ENCODE assay signal across 8 mouse cellular contexts in genomic region chr12:100952193-100952931, GRCm38 (mm10). TPM values are rescaled to one million over a fixed set of nuclear protein-coding genes. Genes with fewer than 3 reads are reported as not detected.
A peak's percentile ranks its signal among the peaks of the same experiment; 100 is the strongest.
DNase-seq lines count a peak whose midpoint lies in the region; ATAC-seq and TF ChIP-seq lines count a peak whose summit lies in the region.

No protein-coding gene starts in this region.

- no peak overlapping the region for H3K9ac ChIP-seq in ES-Bruce4 (ENCODE audit: low read depth, poor library complexity, severe bottlenecking)
- no peak overlapping the region for H3K9ac ChIP-seq in forebrain, embryonic 13.5 days
- H3K9ac ChIP-seq in liver, embryonic 16.5 days (ENCODE audit: low read depth, low read length), result no peak overlapping the region
- H3K9ac ChIP-seq in neural tube, embryonic 14.5 days (replicated peaks; ENCODE audit: low read depth, low read length), result no peak overlapping the region

- H3K4me2 ChIP-seq in forebrain, embryonic 13.5 days, result no peak overlapping the region
- no peak overlapping the region for H3K4me2 ChIP-seq in liver, embryonic 16.5 days (ENCODE audit: low read depth, low read length)
- no peak overlapping the region; the same call in 1 of the 2 replicates for H3K4me2 ChIP-seq in neural tube, embryonic 14.5 days (ENCODE audit: low read depth, low read length)

- TF ChIP-seq POLR2A in ES-Bruce4 (IDR thresholded peaks at IDR 0.05; ENCODE audit: insufficient read depth, low read length), result no peak

- WGBS in forebrain, embryonic 13.5 days, result 42% methylated on average over 9 of the region's 9 CpGs
- WGBS in liver, embryonic 16.5 days (ENCODE audit: insufficient replicate concordance), result 30% methylated on average over 9 of the region's 9 CpGs
- 29% methylated on average over 9 of the region's 9 CpGs for WGBS in neural tube, embryonic 14.5 days

- TF ChIP-seq CTCF in ES-Bruce4 (IDR thresholded peaks at IDR 0.05; ENCODE audit: low read depth, low read length), result peak; percentile 80

- no peak for TF ChIP-seq EP300 in ES-Bruce4 (IDR thresholded peaks at IDR 0.05; ENCODE audit: insufficient read depth, low read depth, low read length)

- peak; percentile 85 to 90 for DNase-seq in heart, postnatal 10 days
- DNase-seq in kidney, postnatal 4 days, result peak; percentile 86 to 90
- DNase-seq in thymus, postnatal 0 days (ENCODE audit: low spot score), result peak; percentile 80

- intact Hi-C loops in heart, postnatal 10 days (cut with DNase I), result loop anchor here (1.0 kb wide), 2 partner anchors 16 to 77 kb away; partner anchors contain the start of gene Ccdc88c

- no peaks in the 10 kb centered on the region for H3K9me3 ChIP-seq in ES-Bruce4 (replicated peaks; ENCODE audit: control insufficient read depth, insufficient read depth, low read length, poor library complexity, severe bottlenecking)
- no peaks in the 10 kb centered on the region for H3K9me3 ChIP-seq in forebrain, embryonic 13.5 days (replicated peaks)
- no peaks in the 10 kb centered on the region for H3K9me3 ChIP-seq in liver, embryonic 16.5 days (replicated peaks; ENCODE audit: control insufficient read depth, low read length)
- no peaks in the 10 kb centered on the region for H3K9me3 ChIP-seq in neural tube, embryonic 14.5 days (ENCODE audit: control insufficient read depth, low read length)

- peaks cover 17% of the 10 kb centered on the region for H3K36me3 ChIP-seq in ES-Bruce4 (ENCODE audit: control insufficient read depth, insufficient read depth, low read length, poor library complexity, severe bottlenecking)
- H3K36me3 ChIP-seq in forebrain, embryonic 13.5 days (ENCODE audit: poor library complexity, severe bottlenecking), result peaks cover 47% of the 10 kb centered on the region
- H3K36me3 ChIP-seq in liver, embryonic 16.5 days (ENCODE audit: control insufficient read depth, insufficient read depth), result peaks cover 9% of the 10 kb centered on the region; the same call in 1 of the 2 replicates
- peaks cover 12% of the 10 kb centered on the region for H3K36me3 ChIP-seq in neural tube, embryonic 14.5 days (ENCODE audit: control insufficient read depth, insufficient read depth, low read length)

- ATAC-seq in forebrain, embryonic 13.5 days, result peak; percentile 90
- peak; percentile 20; the same call in 1 of the 2 replicates for ATAC-seq in liver, embryonic 16.5 days (ENCODE audit: low read depth)
- ATAC-seq in neural tube, embryonic 14.5 days (ENCODE audit: low read depth), result peak; percentile 81

- H3K4me3 ChIP-seq in ES-Bruce4 (ENCODE audit: low read depth, low read length), result no peak overlapping the region
- H3K4me3 ChIP-seq in brown adipose tissue, adult 24 weeks (ENCODE audit: insufficient read depth, low read depth, low read length), result no peak overlapping the region
- H3K4me3 ChIP-seq in forebrain, embryonic 13.5 days, result no peak overlapping the region
- no peak overlapping the region for H3K4me3 ChIP-seq in liver, embryonic 16.5 days (ENCODE audit: low read depth, low read length)
- H3K4me3 ChIP-seq in neural tube, embryonic 14.5 days (ENCODE audit: low read depth, low read length), result no peak overlapping the region

- H3K4me1 ChIP-seq in ES-Bruce4 (ENCODE audit: control insufficient read depth, insufficient read depth, low read length), result no peaks in the 10 kb centered on the region
- peaks cover 38% of the 10 kb centered on the region for H3K4me1 ChIP-seq in brown adipose tissue, adult 24 weeks (ENCODE audit: control insufficient read depth, insufficient read depth, insufficient read length, low read length)
- peaks cover 17% of the 10 kb centered on the region for H3K4me1 ChIP-seq in forebrain, embryonic 13.5 days
- H3K4me1 ChIP-seq in liver, embryonic 16.5 days (ENCODE audit: control insufficient read depth, low read depth, low read length), result peaks cover 48% of the 10 kb centered on the region
- H3K4me1 ChIP-seq in neural tube, embryonic 14.5 days (ENCODE audit: control insufficient read depth, insufficient read depth, low read length), result peaks cover 14% of the 10 kb centered on the region; the same call in 1 of the 2 replicates

- H3K27me3 ChIP-seq in ES-Bruce4 (ENCODE audit: control insufficient read depth, insufficient read depth, low read length, poor library complexity, severe bottlenecking), result no peaks in the 10 kb centered on the region
- H3K27me3 ChIP-seq in forebrain, embryonic 13.5 days, result no peaks in the 10 kb centered on the region
- H3K27me3 ChIP-seq in liver, embryonic 16.5 days (ENCODE audit: control insufficient read depth, insufficient read depth, low read depth, low read length), result no peaks in the 10 kb centered on the region
- no peaks in the 10 kb centered on the region for H3K27me3 ChIP-seq in neural tube, embryonic 14.5 days (ENCODE audit: control insufficient read depth, insufficient read depth, low read length)

- peak overlapping the region; percentile 46; the same call in 1 of the 2 replicates for H3K27ac ChIP-seq in ES-Bruce4 (ENCODE audit: insufficient read depth, low read length)
- H3K27ac ChIP-seq in brown adipose tissue, adult 24 weeks (replicated peaks; ENCODE audit: low read depth, low read length), result peak overlapping the region; percentile 96
- peak overlapping the region; percentile 44; the same call in 1 of the 2 replicates for H3K27ac ChIP-seq in forebrain, embryonic 13.5 days
- H3K27ac ChIP-seq in liver, embryonic 16.5 days (ENCODE audit: low read length), result peak overlapping the region; percentile 98
- peak overlapping the region; percentile 57; the same call in 1 of the 2 replicates for H3K27ac ChIP-seq in neural tube, embryonic 14.5 days (ENCODE audit: low read depth, low read length)

RNA-seq across cellular contexts. Expression of gene Gpr68, which starts 44.4 kb away (rescaled TPM):
- 0.43 and 0.62 TPM in 2 replicates for polyA plus RNA-seq in ES-Bruce4 (2011; ENCODE audit: insufficient read depth, insufficient read length, low read depth, missing spikeins)
- not detected in 2 replicates for polyA plus RNA-seq in brown adipose tissue, adult 24 weeks (2012; ENCODE audit: insufficient read depth, insufficient read length, missing spikeins)
- 0.28 and 0.40 TPM in 2 replicates for polyA plus RNA-seq in forebrain, embryonic 13.5 days (2015; fragmentation: Nextera tagmentation; extraction: Ambion mirVana)
- total RNA-seq in heart, postnatal 10 days (2021), result under 1 TPM; 0.55 to 0.81 TPM
- polyA plus RNA-seq in liver, embryonic 16.5 days (2015; fragmentation: Nextera tagmentation; extraction: Ambion mirVana), result 0.04 and 0.08 TPM in 2 replicates
- polyA plus RNA-seq in neural tube, embryonic 14.5 days (2014; fragmentation: Nextera tagmentation; extraction: Ambion mirVana), result 4.3 and 5.4 TPM in 2 replicates
- polyA plus RNA-seq in thymus, postnatal 0 days (2015; fragmentation: Nextera tagmentation; extraction: Ambion mirVana), result 6.8 and 7.5 TPM in 2 replicates

Comparison
In these comparisons a context has a peak if more than half of its experiments do, and no peak if none do; other contexts are left out.
1. H3K27ac ChIP-seq: peak in every context shown above with its lines; median percentile 98 in liver, embryonic 16.5 days; 96 in brown adipose tissue, adult 24 weeks; 57 in neural tube, embryonic 14.5 days; 46 in ES-Bruce4; 44 in forebrain, embryonic 13.5 days.
2. ATAC-seq: peak in every context shown above with its lines; median percentile 90 in forebrain, embryonic 13.5 days; 81 in neural tube, embryonic 14.5 days; 20 in liver, embryonic 16.5 days.